Mouse (Mus musculus) erythroblast, adult 5-6 weeks (primary cell): ENCODE data around the gene Stk17b. TPM values are rescaled to one million over a fixed set of nuclear protein-coding genes. Genes with fewer than 3 reads are reported as not detected.

Source experiments
- ATAC-seq: replicated peaks from 2 replicates; pipeline ENCODE4 v1.8.0; 2016; ENCODE audit warnings: moderate number of reproducible peaks, mild to moderate bottlenecking, moderate TSS enrichment, inconsistent platforms; ENCODE audit not compliant: poor library complexity, low FRiP score, severe bottlenecking
- total RNA-seq, 2 experiments: library from RNA; stranded (forward) in 1 of 2; stranded (reverse) in 1 of 2; fragments of 150-400 nt in 1 of 2; fragments of 200-764, 138-1000 nt in 1 of 2; gene quantifications; 2 replicates each; pipeline versions ENCODE4 v1.2.3 to v1.2.4; 2015 to 2017; ENCODE audit warnings: low replicate concordance in 2 of 2

Gene Stk17b
- total RNA-seq (2015; ENCODE audit: low replicate concordance) = 85.1 and 135 TPM in 2 replicates
- 141 and 179 TPM in 2 replicates for total RNA-seq (2017; ENCODE audit: low replicate concordance)

DNA sequence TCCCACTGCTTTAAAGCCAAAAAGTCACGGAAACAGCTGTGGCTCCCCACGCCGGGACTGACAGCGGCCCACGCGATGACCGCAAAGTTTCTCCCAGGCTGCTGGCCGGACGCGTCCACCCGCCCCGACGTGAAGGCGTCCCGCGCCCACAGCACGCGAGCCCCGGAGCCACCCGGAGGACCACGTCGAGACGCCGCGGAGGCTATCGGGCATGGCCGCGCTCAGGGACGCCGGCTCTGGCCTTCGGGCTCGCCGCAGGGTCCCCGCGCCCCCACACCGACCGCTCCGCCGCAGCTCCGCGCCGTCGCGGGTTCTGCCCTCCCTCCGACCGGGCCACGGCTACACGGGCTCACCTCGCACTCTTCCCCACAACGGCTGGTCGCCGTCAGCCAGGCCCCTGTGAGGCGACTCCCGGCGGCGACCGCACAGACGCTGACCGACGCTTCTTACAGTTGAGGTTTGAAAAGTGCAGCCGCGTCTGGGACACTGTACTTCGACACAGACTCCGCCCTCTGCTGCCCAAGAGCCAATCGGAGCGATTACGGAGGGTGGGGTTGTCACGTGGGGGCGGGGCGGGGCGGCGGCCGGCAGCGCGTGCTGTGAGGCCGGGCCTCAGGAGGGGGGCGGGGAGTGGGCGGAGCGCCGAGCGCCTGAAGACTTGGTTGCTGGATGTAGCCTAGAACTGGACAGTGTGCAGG lies at the start of gene Stk17b:
Gene Stk17b, minus strand, starts transcription at position 504 of the 698 bp plus-strand sequence.
- peak; percentile 90 for ATAC-seq

DNA sequence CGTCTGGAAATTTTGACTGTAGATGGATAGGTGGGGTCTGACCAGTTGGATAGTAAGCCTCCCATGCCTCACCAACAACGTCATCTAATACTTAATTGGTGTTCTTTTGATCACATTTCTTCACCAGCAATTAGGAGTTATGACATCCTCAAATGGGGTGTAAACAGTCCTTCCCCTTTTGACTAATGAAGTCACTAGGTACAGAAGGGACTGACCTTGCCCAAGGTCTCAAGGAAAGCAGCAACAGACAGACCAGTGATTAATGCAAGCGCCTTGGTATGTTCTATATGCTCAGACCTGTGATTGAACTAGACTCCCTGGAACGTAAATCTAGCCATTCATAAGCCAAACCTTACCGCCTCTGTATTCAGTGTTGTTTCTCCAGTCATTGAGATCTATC lies 45.3 kb upstream of the Stk17b start:
- no peak for ATAC-seq

DNA sequence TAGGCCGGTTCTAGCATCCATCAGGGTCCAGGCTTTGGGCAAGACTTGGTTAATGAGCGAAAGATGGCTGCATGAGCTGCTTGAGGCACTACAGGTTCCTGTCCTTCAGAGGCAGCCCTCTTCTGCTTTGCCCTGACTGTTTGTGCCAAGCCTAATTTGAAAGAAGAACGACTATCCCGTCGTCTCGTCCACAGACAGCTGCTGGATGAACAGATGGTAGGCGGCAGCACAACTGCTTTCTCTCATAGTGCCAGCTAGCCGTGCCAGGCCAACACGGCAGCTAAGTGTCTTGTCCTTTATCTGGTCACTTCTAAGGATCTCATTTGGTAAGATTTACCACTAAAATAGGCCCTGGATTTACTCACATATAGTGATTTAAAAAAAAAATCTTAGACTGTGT lies 44.1 kb upstream of the Stk17b start:
- ATAC-seq = no peak

DNA sequence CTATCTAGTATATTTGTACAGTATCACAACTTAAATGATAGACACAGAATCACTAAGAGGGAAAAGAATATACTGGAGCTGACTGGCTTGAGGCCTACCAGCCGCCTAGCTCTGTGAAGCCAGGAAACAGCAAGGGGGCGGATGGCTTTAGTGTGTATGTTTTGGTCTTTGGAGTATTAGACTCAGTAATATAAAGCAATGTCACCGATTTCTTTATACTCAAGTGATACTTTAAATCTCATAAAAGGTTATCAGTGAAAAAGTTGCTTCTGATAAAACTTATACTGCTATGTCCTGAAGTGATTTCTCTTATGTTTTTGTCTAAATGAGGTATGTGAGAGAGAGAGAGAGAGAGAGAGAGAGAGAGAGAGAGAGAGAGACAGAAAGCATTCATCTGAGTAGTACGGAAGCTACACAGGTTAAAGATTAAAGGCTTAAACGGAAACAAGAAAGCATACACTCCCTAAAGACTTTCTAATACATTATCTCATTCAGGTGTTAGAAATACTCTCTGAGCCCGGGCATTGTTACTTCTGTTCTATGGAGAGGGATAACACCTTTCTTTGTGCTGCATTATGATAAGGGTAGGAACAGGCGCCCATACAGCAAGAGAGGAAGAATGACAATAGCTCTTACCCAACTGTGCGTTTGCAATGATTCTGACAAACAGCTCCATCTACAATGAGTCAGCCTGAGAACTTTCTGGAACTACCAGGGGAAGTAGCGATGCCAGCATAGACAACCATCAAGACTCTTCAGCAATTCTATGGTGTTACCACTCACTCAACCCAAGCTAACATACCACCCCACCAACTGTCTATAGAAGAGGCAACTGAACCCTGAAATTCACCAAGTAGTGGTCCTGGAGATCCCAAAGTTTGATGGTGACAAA lies 39.7 kb upstream of the Stk17b start:
- ATAC-seq = no peak

DNA sequence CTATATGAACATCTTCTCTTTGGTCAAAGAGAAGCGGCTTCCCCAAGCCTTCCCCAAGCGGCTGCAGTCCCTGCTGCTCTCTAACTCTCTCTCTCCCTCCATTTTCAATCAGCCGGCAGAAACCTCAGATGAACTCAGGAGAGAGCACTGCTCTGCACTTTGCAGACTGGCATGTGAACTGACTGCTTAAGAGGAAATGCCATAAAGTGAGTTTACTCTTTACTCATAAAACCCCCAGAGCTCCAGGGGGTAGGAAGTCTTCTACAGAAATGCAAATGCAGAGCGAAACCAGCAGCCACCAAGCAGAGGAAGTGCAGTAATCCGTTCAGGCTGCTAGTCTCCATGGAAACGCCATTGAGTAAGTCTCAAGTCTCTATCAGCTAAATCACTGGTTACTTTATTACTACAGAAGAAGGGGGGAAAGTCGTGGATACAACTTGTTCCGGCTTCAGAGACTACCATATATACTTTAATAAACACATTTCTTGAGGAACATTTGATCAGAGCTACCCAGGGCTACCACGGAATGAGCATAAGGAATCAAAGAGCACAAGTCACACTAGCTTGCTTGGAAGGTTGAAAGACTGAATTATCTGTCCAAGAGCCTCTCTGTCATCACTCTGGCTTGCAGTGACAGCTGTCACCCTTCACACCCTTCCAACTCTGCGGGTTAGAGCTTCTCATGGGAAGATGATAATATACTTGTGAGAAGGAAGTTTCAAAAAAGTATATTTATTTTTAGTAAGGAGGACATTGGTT lies 38.8 kb upstream of the Stk17b start:
- ATAC-seq = no peak

DNA sequence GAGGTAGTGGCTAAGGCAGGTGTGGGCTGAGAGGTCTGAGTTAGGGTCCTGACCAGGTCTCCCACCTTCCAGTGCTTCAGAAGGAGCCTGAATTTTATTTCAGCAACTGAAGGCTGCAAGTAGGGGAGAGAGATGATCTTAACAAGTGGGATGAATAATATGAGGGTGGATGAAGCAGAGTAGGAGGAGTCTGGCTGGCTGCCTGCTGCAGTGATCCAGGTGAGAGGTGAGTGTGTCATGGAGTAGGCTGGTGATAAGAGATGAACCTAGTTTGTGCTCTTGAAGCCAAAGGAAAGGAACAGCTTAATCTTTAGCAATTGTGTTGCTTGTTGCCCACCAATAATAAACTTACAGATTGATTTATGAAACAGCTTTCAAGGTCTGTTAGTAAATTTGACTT lies 37.0 kb upstream of the Stk17b start:
- no peak for ATAC-seq

DNA sequence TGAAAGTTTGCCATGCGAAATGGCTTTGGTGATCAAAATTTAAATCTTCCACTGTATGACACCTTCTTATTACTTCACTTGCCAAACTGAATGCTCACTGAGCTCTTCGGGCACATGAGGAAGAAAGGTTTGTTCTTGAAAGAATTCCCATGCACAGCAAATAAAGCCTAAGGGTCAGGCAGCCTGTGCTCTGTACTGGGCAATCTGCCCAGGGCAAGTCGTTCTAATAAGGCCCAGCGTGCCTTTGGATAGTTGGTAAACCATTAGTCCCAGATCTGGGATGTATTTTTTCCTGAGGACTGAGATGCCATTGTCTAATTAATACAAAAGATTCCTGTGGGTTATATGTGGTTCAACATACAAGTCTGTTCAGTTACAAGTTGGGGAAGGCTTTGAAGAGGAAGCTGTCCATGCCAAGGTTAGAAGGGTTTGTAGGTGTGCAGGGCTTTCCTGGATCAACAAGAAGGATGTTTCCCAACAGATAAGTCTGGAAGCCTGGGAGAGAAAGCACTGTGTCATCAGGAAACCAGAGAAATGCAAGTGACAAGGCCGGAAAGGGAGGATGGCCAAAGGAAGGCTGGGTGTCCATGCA lies 35.1 kb upstream of the Stk17b start:
- no peak for ATAC-seq

DNA sequence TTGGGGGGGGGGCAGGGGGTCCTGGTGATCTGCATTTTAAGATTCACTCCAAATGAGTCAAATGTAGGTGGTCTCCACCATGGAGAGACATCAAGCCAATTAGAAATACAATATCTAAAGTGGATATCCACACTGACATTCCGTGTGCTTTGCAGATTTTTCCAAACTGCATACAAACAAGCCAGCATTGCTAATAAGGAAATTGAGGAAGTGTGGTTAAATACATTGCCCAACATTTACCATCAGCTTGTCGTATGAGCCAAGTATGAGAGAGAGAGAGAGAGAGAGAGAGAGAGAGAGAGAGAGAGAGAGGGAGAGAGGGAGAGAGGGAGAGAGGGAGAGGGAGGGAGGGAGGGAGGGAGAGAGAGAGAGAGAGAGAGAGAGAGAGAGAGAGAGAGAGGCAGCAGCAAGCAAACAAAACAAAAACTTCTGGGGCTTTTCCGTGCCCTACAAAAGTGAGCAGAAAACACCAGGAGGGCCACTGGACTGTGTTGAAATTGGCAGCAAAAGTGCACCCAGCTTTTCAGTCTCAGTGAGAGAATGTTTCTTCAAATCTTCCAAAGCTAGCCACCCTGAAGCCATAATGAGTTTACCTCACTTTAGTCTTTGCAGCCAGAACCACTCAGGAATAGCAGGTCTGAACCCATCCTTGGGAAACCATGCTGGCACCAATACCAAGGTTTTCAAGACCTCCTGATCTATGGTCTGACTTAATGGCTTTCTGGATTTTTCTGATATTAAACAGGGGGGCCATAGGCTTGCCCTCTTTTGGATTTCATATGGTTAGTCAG lies 33.2 kb upstream of the Stk17b start:
- ATAC-seq = no peak

DNA sequence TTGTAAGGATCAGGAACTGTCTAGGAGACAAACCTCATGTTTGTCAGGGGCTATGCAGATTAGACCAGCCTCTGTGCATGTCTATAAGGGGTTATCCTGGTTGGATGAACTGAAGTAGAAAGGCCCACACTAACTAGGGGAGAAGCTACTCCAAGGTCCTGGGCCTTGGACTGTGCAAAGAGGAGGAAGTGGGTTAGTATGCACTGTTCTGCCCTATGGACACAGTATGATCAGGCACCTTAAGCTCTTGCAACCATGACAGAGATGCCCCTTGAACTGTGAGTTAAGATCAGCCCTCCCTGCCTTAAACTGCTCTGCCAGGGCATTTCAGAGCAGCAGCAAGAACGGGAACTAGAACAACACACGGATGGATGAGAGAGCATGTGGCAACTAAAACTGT lies 31.3 kb upstream of the Stk17b start:
- ATAC-seq = no peak

DNA sequence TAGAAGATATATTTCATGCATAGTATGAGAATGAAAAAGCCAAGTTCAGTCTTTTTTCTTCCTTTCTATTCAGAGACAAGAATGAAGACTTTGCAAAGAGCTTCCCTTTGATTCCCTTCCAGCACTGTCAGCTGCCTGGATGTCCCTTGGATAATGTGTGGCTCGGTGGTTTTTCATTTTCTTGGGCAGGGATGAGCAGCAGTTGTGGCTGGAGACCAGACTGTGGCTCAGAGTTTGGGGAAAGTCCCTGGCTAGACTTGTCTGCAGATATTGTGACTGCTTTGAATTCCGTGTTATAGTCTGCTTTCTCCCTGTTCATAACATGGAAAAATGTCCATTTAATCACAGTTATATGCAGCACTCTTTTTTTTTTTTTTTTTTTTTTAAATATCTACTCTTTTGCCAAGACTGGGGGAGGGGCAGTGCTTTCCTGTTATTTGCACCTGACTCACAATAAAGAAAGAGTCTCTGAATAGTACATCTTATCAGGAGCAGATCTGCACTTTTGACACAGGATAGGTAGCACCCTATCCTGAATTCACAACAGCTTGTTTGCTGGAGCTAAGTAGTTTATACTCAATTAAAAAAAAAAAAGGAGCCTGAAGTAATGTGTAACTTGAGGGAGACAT lies 29.2 kb upstream of the Stk17b start:
- no peak for ATAC-seq

DNA sequence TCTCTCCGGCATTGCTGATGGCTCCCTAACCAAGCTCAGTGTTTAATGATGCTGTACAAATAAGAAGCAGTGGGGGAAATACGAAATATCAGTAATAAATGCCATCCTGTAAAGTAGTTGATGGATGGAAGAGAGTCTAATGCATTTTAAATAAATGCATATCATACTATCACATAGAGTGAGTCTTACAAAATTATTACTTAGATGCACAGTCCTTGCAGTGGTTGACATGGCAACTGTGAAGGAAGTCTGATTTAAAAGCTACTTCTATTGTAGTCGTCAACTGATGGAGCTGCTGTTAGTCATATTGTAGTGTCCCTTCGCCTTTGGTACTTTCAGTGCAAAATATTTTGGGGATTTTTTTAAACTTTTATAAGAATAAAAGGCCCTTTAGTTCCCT lies 26.9 kb upstream of the Stk17b start:
- ATAC-seq = no peak

DNA sequence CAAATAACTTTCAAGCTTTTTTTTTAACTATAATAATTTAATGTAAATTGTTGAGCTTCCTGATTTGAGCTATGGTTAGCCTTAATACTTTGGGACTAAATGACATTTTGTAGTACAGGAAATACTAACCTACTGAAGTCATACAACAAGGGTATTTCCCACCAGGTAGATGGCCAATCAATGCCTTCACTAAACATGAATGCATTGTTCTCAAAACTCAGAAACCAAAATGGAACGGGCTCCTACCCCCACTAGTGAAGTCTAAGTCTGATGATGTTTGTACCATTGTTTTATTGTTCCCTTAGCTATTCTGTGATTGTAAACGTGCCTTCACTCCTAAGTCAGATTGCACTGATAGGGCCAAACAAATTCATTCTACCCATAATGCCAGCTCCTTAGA lies 23.2 kb upstream of the Stk17b start:
- ATAC-seq = no peak

DNA sequence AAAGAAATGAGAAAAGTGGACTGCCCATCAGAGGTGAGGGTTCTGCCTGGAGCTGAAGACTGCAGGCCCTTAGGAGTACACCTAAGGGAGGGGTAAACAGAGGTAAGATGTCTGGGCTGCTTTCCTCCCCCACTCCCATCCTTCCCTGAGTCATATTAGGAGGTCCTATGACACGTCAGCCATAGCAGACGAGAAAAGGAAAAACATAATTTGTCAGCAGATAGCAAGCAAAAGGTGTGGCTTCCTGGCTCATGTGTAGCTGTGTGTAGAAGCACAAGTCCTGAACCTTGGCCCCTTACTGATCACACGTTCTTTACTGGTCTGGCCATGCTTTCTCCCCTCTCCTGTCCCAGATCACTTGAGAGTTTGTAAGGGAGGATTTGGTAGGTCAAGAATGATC lies 12.8 kb upstream of the Stk17b start:
- no peak for ATAC-seq

DNA sequence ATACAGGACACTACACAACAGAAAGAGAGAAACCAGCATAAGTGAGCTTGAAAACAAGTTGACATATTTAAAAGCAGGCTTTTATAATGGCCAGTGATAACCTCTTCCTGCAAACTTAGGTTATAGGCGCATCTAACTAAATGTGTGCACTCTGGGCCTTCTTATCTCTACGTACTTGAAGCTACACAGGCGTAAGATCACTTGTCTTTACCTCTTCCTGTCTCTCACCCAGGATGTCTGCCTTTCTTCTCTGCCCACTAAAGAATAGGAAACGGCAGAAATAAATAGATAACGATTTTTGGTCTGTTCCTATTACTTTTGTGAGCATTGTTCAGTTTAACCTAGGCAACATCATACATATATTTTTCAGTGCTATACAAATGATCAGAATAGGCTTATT lies 12.1 kb upstream of the Stk17b start:
- no peak for ATAC-seq

DNA sequence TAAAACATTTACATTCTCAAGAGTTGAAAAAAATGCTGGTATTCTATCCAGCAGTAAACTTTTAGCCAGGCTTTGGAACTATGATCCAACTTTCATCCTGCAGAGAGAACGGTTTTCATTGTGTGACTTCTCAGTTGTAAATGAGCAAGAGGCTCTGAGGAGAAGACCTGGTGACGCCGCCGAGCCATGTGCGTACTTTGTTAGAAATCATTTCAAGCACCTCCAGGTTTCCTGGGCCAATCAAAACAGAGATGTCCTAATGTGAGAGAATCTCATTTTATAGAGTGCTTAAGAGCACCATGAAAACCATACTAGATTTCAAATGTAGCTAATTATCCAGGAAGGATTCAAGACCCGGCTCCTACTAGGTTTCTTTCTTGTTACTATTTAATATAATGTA lies 11.2 kb upstream of the Stk17b start:
- no peak for ATAC-seq

DNA sequence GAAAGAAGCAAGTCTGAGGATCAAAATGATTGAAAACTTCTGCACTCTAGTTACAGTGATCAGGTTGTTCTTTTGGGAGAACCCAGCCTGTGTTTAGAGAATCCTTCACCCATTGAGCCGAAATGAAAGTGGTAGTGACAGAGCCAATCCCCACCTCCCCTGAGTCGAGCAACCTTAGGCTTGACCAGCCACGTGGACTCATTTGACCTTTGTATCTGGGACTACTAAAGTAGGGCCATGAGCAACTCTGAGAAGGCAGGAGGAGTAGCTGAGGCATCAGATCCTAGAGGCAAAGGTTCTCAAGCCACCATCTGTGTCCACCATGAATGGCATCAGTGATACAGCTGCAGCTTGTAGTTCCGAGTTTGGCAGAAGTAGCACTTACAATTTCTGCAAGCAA lies 10.6 kb upstream of the Stk17b start:
- no peak for ATAC-seq

DNA sequence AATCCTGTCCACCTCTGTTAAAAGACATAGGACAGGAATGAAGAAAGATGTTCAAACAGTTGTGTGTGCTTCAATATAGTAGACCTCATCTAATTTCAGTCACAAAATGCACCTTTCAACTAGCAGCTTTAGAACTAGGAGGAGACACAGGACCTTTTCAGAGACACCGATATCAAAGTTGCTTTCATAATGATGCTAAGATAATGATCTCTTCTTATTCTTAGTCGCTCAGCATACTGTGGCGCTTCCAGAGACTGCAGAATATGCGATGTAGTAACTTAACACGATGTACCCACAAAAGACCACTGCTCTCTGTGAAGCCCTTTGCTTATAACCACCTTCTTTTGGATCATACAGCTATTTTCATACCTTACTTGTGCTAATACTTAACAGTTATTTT lies 10.1 kb upstream of the Stk17b start:
- no peak for ATAC-seq

DNA sequence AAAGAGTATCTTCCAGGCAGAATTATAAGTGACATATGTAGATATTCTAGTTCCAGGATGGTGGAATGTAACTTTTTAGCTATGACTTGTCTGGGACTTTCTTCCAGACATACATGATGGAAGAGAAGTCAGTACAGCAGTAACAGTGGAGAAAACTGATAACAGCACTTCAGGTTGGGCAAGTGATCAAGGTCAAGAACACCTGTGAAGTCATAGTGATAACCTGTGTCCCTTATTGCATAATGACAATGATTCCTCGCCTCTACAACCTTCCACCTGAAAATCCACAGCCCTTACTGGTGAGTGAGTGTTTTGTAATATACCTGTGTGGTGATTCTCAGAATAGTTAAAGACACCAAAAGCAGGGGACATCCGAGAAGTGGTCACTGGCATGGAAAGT lies 9.3 kb upstream of the Stk17b start:
- ATAC-seq = no peak

DNA sequence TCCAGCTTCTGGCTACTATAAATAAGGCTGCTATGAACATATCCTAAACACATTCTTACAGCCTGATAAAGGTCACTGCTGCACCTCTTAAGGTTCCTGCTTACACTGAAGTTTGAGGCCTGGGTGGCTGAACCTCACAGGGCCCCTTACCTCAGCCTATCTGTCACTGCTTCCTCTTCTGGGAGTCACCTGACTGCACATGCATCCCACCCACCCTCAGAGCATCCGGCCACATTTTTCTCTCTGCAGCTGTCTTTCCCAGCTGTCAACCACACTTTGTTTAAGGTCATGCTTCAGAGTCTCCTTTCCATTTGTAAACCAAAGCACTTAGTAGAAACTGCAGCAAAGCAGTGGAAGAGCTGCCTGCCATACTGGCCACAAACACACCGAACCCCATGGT lies 6.3 kb upstream of the Stk17b start:
- peak; percentile 55 for ATAC-seq
